Mouse (Mus musculus): ENCODE measurements around the gene Hoxb9.

Gene Hoxb9

DNA sequence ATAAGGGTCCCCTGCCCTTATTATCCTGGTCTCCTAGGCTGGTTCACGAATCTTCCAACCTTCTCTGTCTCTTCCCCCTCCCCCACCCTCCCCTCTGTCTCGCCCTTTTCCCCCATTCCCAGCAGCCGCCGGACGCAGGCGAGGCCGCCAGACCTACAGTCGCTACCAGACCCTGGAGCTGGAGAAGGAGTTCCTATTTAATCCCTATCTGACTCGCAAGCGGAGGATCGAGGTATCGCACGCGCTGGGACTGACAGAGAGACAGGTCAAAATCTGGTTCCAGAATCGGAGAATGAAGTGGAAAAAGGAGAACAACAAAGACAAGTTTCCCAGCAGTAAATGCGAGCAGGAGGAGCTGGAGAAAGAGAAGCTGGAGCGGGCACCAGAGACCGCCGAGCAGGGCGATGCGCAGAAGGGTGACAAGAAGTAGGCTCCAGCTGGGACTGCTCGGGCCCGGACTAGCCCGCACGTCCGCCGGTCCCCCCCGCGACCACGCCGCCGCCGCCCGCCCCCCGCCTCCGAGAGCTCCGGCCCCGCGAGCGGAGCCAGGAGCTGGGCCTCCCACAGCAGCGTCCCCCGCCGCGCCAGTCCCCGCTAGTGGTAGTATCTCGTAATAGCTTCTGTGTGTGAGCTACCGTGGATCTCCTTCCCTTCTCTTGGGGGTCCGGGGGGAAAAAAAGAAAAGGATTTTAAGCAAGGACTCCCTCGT is 12.9 kb downstream of the Hoxb9 start:
- DNase-seq (ENCODE audit: extremely low spot score, low spot score), result peak; percentile 72

- DNase-seq (ENCODE audit: extremely low spot score, low spot score), result peak; percentile 73
Measured at GRCm38 (mm10) chr11:96284774-96285734, 13.8 kb downstream of the Hoxb9 start.

- DNase-seq (ENCODE audit: extremely low spot score, low spot score), result peak; percentile 77
Measured at GRCm38 (mm10) chr11:96285771-96286738, 14.8 kb downstream of the Hoxb9 start, which contains the start of gene Hoxb7. Gene Hoxb7 (plus strand): TSS chr11:96286623.

- peak; percentile 71 for DNase-seq (ENCODE audit: extremely low spot score, low spot score)
Measured at GRCm38 (mm10) chr11:96286739-96287385, 15.6 kb downstream of the Hoxb9 start.

- peak; percentile 71 for DNase-seq (ENCODE audit: extremely low spot score, low spot score)
Measured at GRCm38 (mm10) chr11:96287411-96287810, 16.2 kb downstream of the Hoxb9 start.

GRCm38 (mm10) chr11:96288455-96289221 is 17.4 kb downstream of the Hoxb9 start:
- DNase-seq (ENCODE audit: extremely low spot score, low spot score), result no peak

DNA sequence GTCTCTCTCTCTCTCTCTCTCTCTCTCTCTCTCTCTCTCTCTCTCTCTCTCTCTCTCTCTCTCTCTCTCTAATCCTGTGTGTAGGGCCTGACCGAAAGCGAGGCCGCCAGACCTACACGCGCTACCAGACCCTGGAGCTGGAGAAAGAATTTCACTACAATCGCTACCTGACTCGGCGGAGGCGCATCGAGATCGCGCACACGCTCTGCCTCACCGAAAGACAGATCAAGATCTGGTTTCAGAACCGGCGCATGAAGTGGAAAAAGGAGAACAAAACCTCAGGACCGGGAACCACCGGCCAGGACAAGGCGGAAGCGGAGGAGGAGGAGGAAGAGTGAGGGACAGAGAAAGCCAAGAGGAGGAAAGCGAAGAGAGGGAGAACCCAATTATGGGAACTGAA is 18.0 kb downstream of the Hoxb9 start:
- DNase-seq (ENCODE audit: extremely low spot score, low spot score), result no peak

DNA sequence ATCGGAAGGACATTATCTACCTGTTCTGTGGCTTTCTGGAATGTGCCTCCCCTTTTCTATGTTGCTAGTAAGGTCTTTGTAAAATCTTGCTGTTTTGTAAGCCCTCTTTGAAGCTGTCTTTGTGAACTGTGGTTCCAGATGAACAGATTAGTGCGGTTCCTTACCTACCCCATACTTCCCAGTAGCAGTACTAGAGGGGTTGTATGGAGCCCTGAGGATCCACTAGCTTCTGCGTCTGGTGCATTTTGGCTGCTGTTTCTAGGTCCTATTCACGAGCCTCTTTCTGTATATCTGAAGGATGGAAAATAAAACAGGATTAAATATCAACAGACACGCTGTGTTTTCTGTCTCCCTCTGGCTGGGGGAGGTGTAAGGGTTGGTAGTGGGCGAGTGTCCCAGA is 18.6 kb downstream of the Hoxb9 start:
- no peak for DNase-seq (ENCODE audit: extremely low spot score, low spot score)

GRCm38 (mm10) chr11:96290705-96291355 is 19.6 kb downstream of the Hoxb9 start:
- DNase-seq (ENCODE audit: extremely low spot score, low spot score), result no peak

- DNase-seq (ENCODE audit: extremely low spot score, low spot score), result peak; percentile 70
Measured at GRCm38 (mm10) chr11:96291681-96292564, 20.7 kb downstream of the Hoxb9 start, which contains the start of gene Hoxb6. Gene Hoxb6 (plus strand): TSS chr11:96292476.

- DNase-seq (ENCODE audit: extremely low spot score, low spot score), result no peak
Measured at GRCm38 (mm10) chr11:96292565-96293301, 21.5 kb downstream of the Hoxb9 start.

- peak; percentile 66 for DNase-seq (ENCODE audit: extremely low spot score, low spot score)
Measured at GRCm38 (mm10) chr11:96293302-96293921, 22.2 kb downstream of the Hoxb9 start.

- peak; percentile 65 for DNase-seq (ENCODE audit: extremely low spot score, low spot score)
Measured at GRCm38 (mm10) chr11:96294245-96295091, 23.2 kb downstream of the Hoxb9 start.

DNA sequence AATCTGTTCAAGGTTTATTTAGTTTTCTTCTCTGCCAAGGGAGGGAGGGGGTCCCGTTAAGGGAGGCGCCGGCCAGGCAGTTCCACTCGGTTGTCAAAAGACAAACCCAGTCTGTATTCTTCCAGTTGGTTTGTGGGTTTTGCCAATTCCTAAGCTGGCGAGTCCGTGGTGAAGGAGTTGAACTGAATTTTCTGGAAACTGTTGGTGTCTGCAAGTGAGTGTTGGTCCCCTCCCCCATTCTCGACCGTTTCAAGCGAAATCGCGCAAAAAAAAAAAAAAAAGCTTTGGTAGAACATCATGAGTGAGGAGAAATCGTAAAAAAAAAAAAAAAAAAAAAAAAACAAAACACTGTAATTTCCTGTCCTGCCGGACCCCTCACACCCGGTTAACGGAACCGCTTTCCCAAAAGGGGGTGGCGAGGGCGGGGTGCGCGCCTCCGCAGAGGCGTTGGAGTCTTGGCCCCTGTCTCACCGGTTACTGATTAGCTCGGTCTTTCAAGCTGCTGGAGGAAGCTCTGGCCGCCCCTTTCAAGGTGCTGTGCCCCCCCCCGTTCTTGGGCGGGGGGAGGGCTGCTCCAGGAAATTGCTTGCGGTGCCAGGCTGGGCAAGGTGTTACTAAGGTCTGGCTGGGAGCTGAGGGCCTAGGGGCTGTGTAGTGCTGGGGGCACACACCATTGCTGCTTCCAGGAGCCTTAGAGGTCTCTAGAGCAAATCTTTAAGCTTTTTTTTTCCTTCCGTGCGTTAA is 24.0 kb downstream of the Hoxb9 start:
- DNase-seq (ENCODE audit: extremely low spot score, low spot score), result peak; percentile 61

GRCm38 (mm10) chr11:96296997-96297396 is 25.7 kb downstream of the Hoxb9 start:
- DNase-seq (ENCODE audit: extremely low spot score, low spot score), result peak; percentile 56

Measured in neural tube, embryonic 10.5 days (tissue).